Mouse (Mus musculus) neural tube, embryonic 12.5 days (tissue): ENCODE measurements around the gene Snd1. TPM values are rescaled to one million over a fixed set of nuclear protein-coding genes. Genes with fewer than 3 reads are reported as not detected.

ENCODE experiments used
- ATAC-seq: fragments of 200-750 bp; cut with Nextera tagmentation; 2 replicates; pipeline ENCODE4 v1.8.0; 2017; ENCODE audit warnings: low read depth, mild to moderate bottlenecking, moderate TSS enrichment, moderate library complexity; ENCODE audit not compliant: low FRiP score
- H3K27ac ChIP-seq: fragments of 300-500 bp; sonication (generic); 2 replicates; pipeline ENCODE4 v1.5.1; 2016
- H3K27me3 ChIP-seq: fragments of 300-500 bp; sonication (generic); replicated peaks from 2 replicates; pipeline ENCODE4 v1.6.1; 2016; ENCODE audit warnings: mild to moderate bottlenecking
- H3K36me3 ChIP-seq: fragments of 300-500 bp; sonication (generic); 2 replicates; pipeline ENCODE4 v1.6.1; 2016; ENCODE audit warnings: mild to moderate bottlenecking
- H3K4me1 ChIP-seq: fragments of 300-500 bp; sonication (generic); 2 replicates; pipeline ENCODE4 v1.6.1; 2016
- H3K4me2 ChIP-seq: fragments of 300-500 bp; sonication (generic); replicated peaks from 2 replicates; pipeline ENCODE4 v1.6.1; 2016; ENCODE audit warnings: mild to moderate bottlenecking
- H3K4me3 ChIP-seq: fragments of 300-500 bp; sonication (generic); 2 replicates; pipeline ENCODE4 v1.5.1; 2016
- H3K9ac ChIP-seq: fragments of 300-500 bp; sonication (generic); 2 replicates; pipeline ENCODE4 v1.6.1; 2016; ENCODE audit warnings: mild to moderate bottlenecking
- H3K9me3 ChIP-seq: fragments of 300-500 bp; sonication (generic); 2 replicates; pipeline ENCODE4 v1.6.1; 2016; ENCODE audit warnings: mild to moderate bottlenecking
- WGBS: fragments of 180-500 bp; shearing (Covaris S2); methylation state at CpG from one replicate; pipeline ENCODE4 v1.1.7; 2016; 5-methylcytosine and 5-hydroxymethylcytosine counted together
- polyA plus RNA-seq: library from polyadenylated mRNA; unstranded; fragments of >200 nt; fragmentation: Nextera tagmentation; extraction: Ambion mirVana; gene quantifications from 2 replicates; pipeline ENCODE4 v1.2.1, GENCODE M21; 2016

The Snd1 gene
- polyA plus RNA-seq, 1 experiment from 2014 or later = 101 TPM

DNA sequence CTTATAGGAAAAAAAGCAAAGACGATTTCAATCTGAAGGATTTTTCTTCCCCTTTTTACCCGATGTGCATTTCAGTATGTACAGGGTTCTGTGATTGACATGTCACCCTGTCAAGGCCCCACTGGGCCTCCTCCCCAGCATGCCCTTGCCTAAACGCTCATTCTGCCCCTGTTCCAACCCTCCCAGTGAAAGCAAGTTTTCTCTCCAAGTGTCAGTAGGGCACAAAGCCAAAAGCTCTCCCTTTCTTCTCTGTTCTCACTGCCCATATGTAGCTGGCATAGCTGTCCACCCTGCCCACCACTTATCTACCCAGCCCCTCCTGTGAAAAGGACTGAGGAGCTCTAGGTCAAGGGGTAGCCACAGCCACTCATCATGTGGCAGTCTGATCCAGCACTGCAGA lies 374.4 kb downstream of the Snd1 start:
- Histone ChIP-seq H3K4me1 (peaks cover 38% of the 10 kb centered on the region), H3K4me2 (no peak overlapping the region), H3K27me3 (no peaks in the 10 kb centered on the region), H3K36me3 (no peaks in the 10 kb centered on the region), H3K4me3 (no peak overlapping the region), H3K9ac (no peak overlapping the region), H3K27ac (no peak overlapping the region), H3K9me3 (no peaks in the 10 kb centered on the region)
- WGBS = 62% methylated on average over 3 of the region's 3 CpGs
- ATAC-seq = no peak

DNA sequence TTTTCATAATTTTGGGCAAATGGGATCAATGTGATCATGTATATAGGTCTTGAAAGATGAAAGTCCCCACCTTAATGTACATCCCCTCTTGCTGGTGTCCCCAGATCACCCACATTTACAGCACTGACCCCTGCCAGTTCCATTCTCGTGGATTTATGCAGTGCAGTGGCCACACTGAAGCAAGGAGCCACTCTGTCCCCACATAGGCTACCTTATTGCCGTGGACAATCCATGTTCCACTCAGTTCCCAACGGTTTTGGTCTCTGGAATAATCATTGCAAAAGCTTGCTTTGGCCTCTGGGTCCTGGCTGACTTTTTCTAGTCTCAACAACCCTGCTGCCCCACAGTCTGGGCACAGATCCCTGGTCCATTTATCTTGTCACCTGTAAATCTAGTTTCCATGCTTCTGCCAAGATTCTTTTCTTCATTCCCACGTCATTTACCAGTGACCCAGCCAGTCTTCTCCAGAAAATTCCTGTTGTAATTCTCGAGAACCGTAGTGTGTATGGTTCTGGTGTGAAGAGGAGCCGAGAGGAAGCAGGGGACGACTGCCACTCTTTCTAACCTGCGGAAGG lies 375.5 kb downstream of the Snd1 start:
- H3K4me1 ChIP-seq = peaks cover 48% of the 10 kb centered on the region
- no peaks in the 10 kb centered on the region for H3K27me3 ChIP-seq
- no peaks in the 10 kb centered on the region for H3K36me3 ChIP-seq
- H3K4me3 ChIP-seq = no peak overlapping the region
- H3K27ac ChIP-seq = no peak overlapping the region
- WGBS = 81% methylated on average over 9 of the region's 9 CpGs
- no peak overlapping the region for H3K4me2 ChIP-seq
- no peak for ATAC-seq
- no peaks in the 10 kb centered on the region for H3K9me3 ChIP-seq
- no peak overlapping the region for H3K9ac ChIP-seq

- H3K9me3 ChIP-seq = no peaks in the 10 kb centered on the region
- no peaks in the 10 kb centered on the region for H3K27me3 ChIP-seq
- H3K36me3 ChIP-seq = no peaks in the 10 kb centered on the region
- 61% methylated on average over 7 of the region's 7 CpGs for WGBS
- ATAC-seq = no peak
- no peak overlapping the region for H3K4me2 ChIP-seq
- H3K4me1 ChIP-seq = peaks cover 49% of the 10 kb centered on the region
- 0 out of 2 replicates have a peak overlapping the region, but pooled peaks have one; percentile 9 for H3K9ac ChIP-seq
- H3K4me3 ChIP-seq = no peak overlapping the region
- no peak overlapping the region for H3K27ac ChIP-seq
Observed at GRCm38 (mm10) chr6:28852342-28852741, 377.4 kb downstream of the Snd1 start.

GRCm38 (mm10) chr6:28853164-28853563 lies 378.2 kb downstream of the Snd1 start:
- no peak overlapping the region for H3K9ac ChIP-seq
- ATAC-seq = no peak
- WGBS = 16% methylated on average over 3 of the region's 3 CpGs
- no peaks in the 10 kb centered on the region for H3K9me3 ChIP-seq
- no peak overlapping the region for H3K4me3 ChIP-seq
- no peaks in the 10 kb centered on the region for H3K27me3 ChIP-seq
- H3K4me2 ChIP-seq = 0 out of 2 replicates have a peak overlapping the region, but pooled peaks have one; percentile 8
- H3K27ac ChIP-seq = no peak overlapping the region
- H3K36me3 ChIP-seq = no peaks in the 10 kb centered on the region
- H3K4me1 ChIP-seq = peaks cover 41% of the 10 kb centered on the region

DNA sequence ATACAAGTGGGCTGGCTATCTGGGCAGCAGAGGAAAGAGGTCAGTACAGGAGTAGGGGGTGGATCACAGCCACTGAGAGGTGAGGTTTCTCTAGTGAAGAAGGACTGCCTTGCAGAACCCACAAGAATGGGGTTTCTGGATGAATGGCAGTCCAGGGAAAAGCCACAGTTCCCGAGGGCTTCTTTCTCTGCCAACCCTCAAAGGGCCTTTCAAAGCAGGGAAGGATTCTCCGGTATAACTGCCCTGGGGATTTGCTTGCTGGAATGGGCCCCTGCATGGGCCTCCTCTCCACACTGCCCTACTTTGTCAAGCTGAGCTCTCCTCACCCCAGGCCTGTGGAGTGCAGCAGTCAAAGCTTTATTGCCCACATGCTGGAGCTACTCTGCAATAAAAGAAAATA lies 378.7 kb downstream of the Snd1 start:
- H3K9ac ChIP-seq = no peak overlapping the region

DNA sequence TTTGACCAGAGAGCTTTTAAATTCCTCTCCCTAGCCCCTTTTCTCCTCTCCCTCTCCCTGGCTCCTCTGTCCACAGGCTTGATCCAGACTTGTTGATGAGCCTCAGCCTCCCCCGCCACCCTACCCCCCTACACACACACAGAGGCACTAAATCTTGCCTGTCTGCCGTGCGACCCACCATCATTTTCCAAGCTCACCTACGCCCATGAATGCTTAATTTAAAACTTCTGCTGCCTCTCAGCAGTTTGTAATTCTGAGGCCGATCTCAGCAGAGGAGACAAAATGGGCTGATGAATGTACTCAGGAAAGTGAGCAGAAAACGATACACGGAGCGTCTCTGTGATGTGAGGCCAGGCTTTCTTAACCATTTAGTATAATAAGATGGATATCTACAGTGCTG lies 379.7 kb downstream of the Snd1 start:
- Histone ChIP-seq H3K27me3 (no peaks in the 10 kb centered on the region), H3K4me1 (peaks cover 32% of the 10 kb centered on the region), H3K36me3 (no peaks in the 10 kb centered on the region), H3K4me2 (0 out of 2 replicates have a peak overlapping the region, but pooled peaks have one; percentile 8), H3K27ac (no peak overlapping the region), H3K9ac (peak overlapping the region; percentile 26; the same call in 1 of the 2 replicates), H3K4me3 (no peak overlapping the region), H3K9me3 (no peaks in the 10 kb centered on the region)
- ATAC-seq = peak; percentile 39; the same call in 1 of the 2 replicates
- 11% methylated on average over 8 of the region's 8 CpGs for WGBS

More for the DNA sequence above, 378.7 kb downstream of the Snd1 start:
- WGBS = 9% methylated on average over 2 of the region's 2 CpGs
- H3K36me3 ChIP-seq = no peaks in the 10 kb centered on the region
- ATAC-seq = peak; percentile 46; the same call in 1 of the 2 replicates
- no peak overlapping the region for H3K4me3 ChIP-seq
- H3K4me2 ChIP-seq = peak overlapping the region; percentile 8; the same call in 1 of the 2 replicates
- H3K4me1 ChIP-seq = peaks cover 37% of the 10 kb centered on the region
- no peaks in the 10 kb centered on the region for H3K27me3 ChIP-seq
- no peak overlapping the region for H3K27ac ChIP-seq
- no peaks in the 10 kb centered on the region for H3K9me3 ChIP-seq

DNA sequence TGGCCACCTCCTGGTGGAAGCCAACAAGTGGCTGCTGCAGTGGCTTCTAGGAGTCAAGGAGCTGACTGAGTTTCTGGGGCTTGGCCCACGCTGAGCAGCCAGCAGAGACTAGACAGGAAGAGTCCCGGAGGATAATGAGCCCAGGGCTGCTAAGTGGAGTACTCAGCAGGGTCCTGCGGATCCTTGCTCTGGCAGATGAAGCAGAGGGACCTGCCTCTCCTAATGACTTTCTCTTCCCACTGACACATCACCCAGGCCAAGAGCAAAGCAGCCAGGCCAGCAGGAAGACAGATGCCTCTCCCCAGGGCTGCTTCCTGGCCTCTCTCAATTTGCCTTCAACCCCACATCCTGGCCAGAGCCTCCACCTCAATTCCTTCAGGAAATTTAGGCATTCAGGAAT lies 380.5 kb downstream of the Snd1 start:
- ATAC-seq = no peak
- no peaks in the 10 kb centered on the region for H3K9me3 ChIP-seq
- H3K27ac ChIP-seq = no peak overlapping the region
- H3K36me3 ChIP-seq = no peaks in the 10 kb centered on the region
- H3K4me1 ChIP-seq = peaks cover 32% of the 10 kb centered on the region
- 0 out of 2 replicates have a peak overlapping the region, but pooled peaks have one; percentile 8 for H3K4me2 ChIP-seq
- H3K9ac ChIP-seq = no peak overlapping the region
- no peak overlapping the region for H3K4me3 ChIP-seq
- no peaks in the 10 kb centered on the region for H3K27me3 ChIP-seq
- WGBS = 10% methylated on average over 3 of the region's 3 CpGs

GRCm38 (mm10) chr6:28856789-28857188 lies 381.9 kb downstream of the Snd1 start:
- Histone ChIP-seq H3K9ac (no peak overlapping the region), H3K4me3 (no peak overlapping the region), H3K4me2 (no peak overlapping the region), H3K27me3 (no peaks in the 10 kb centered on the region), H3K9me3 (no peaks in the 10 kb centered on the region), H3K4me1 (peaks cover 32% of the 10 kb centered on the region), H3K36me3 (no peaks in the 10 kb centered on the region), H3K27ac (no peak overlapping the region)
- no peak for ATAC-seq
- 90% methylated on average over 4 of the region's 4 CpGs for WGBS

DNA sequence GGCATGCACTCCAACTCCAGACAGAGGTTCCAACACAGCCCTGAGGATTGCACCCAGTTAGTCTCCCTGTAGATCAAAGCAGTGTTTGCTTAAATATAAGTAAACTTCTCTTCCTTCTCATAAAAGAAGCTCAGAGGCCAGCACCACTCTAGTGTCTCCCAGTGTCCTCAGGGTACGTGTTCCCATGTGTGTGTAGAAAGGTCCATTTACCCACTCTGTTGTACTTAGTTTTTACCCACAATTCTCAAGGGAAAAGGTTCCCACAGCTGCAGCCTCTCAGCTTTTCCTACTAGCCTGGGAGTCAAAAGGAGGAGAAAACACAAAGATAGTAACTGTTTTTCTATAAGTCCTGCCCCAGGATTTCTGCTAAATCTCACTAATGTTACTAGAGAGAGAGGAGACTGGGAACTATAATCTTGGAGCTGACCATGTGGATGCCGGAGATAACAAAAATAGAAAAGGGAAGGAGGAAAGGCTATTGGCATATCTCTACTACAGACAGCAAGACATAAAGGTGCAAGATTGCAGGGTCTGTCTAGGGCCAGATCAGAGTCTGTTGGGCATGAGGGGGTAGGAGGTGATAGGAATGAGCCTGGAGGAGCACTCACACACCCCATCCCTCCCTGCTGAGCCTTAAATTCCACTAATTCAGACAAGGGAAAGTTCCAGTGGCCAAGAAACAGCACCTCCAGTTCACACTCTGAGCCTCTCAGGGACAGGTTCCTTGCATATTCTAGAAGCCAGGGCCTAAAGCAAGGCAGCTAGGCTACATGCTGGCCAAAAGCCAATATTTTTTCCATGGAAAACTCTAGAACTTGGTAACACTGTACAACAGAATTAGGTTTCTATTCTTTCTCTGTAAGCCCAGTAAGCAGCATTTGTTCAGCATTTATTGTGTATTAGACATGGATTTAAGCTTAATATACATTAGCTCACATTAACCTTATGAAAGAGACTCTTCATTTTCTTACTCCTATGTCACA lies 382.6 kb downstream of the Snd1 start:
- Histone ChIP-seq H3K9me3 (no peaks in the 10 kb centered on the region), H3K27me3 (no peaks in the 10 kb centered on the region), H3K36me3 (no peaks in the 10 kb centered on the region), H3K4me2 (no peak overlapping the region), H3K9ac (no peak overlapping the region), H3K27ac (no peak overlapping the region), H3K4me1 (peaks cover 31% of the 10 kb centered on the region), H3K4me3 (no peak overlapping the region)
- 79% methylated on average over 2 of the region's 2 CpGs for WGBS
- no peak for ATAC-seq

- no peak overlapping the region for H3K4me2 ChIP-seq
- no peak for ATAC-seq
- no peak overlapping the region for H3K27ac ChIP-seq
- no peak overlapping the region for H3K4me3 ChIP-seq
- no peaks in the 10 kb centered on the region for H3K27me3 ChIP-seq
- no peaks in the 10 kb centered on the region for H3K9me3 ChIP-seq
- 98% methylated on average over 2 of the region's 2 CpGs for WGBS
- H3K36me3 ChIP-seq = no peaks in the 10 kb centered on the region
- no peak overlapping the region for H3K9ac ChIP-seq
- peaks cover 16% of the 10 kb centered on the region for H3K4me1 ChIP-seq
Observed at GRCm38 (mm10) chr6:28859094-28859493, 384.2 kb downstream of the Snd1 start.

DNA sequence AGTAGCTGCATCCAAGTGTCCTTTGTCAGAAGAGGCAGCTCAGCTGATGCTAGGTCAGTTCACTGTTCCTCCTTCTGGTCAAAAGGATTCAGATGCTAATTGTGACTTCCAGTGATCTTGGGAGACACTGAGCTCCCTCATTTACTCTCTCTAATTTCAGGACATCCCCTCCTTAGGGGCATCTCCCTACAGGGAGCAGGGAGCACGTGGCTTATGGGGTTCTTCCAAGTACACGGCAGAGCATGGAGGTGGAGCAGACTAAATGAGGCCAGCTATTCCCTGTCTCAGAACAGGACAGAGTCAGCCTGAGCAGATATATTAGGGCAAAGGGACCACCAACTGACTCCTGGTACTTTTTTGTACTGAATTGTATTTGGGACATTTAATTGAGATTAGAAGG lies 385.5 kb downstream of the Snd1 start:
- Histone ChIP-seq H3K27me3 (no peaks in the 10 kb centered on the region), H3K27ac (no peak overlapping the region), H3K4me1 (peaks cover 15% of the 10 kb centered on the region), H3K9me3 (no peaks in the 10 kb centered on the region), H3K4me3 (no peak overlapping the region), H3K36me3 (no peaks in the 10 kb centered on the region), H3K9ac (no peak overlapping the region), H3K4me2 (no peak overlapping the region)
- 22% methylated on average over 2 of the region's 2 CpGs for WGBS
- ATAC-seq = no peak

DNA sequence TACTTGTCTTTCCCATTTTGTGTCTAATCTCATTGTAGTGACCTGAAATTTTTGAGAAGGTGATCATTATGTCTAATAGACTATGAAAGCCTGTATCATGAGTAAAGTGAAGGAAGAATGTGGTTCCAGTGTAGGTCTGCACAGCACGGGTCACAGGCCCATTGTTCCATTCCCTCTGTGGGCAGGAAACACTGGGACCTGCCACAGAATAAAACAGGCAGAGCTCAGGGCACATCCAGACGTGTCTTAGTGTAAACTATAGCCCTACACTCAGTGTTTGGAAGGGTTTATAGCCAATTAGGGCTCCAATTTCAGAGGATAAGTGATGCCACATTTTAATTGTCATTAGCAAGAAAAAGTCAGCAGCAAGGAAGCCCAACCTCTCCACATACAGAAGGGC lies 386.0 kb downstream of the Snd1 start:
- no peak for ATAC-seq
- peaks cover 14% of the 10 kb centered on the region for H3K4me1 ChIP-seq
- no peaks in the 10 kb centered on the region for H3K9me3 ChIP-seq
- no peak overlapping the region for H3K4me2 ChIP-seq
- H3K9ac ChIP-seq = no peak overlapping the region
- no peak overlapping the region for H3K27ac ChIP-seq
- no peaks in the 10 kb centered on the region for H3K27me3 ChIP-seq
- no peak overlapping the region for H3K4me3 ChIP-seq
- no peaks in the 10 kb centered on the region for H3K36me3 ChIP-seq
- 27% methylated on average over 2 of the region's 2 CpGs for WGBS
